Mouse (Mus musculus) left cerebral cortex, postnatal 10 days (tissue): Measurements from ENCODE around the gene Hcn4. TPM values are rescaled to one million over a fixed set of nuclear protein-coding genes. Genes with fewer than 3 reads are reported as not detected.

Experiments
- DNase-seq, 2 experiments: peaks; one replicate each; pipeline ENCODE4 v3.0.0; 2021 to 2022; ENCODE audit warnings: low spot score in 2 of 2, mixed read lengths in 1 of 2; ENCODE audit errors: extremely low spot score in 1 of 2
- intact Hi-C: fragments of 180-260 bp; cut with DNase I; formaldehyde crosslinking; loops from one replicate; pipeline ENCODE4 v1.15.1; 2025
- total RNA-seq, 2 experiments: library from RNA; stranded (reverse); gene quantifications; 2 replicates each; pipeline ENCODE4 v1.2.3; 2021

The Hcn4 gene
- total RNA-seq, 2 experiments from 2014 or later: 16.2 to 18.2 TPM

- intact Hi-C loops: no loop called here
Observed at GRCm38 (mm10) chr9:58841655-58842054, 18.4 kb downstream of the Hcn4 start.

GRCm38 (mm10) chr9:58844597-58844996, 21.4 kb downstream of the Hcn4 start:
- intact Hi-C loops: no loop called here

More at GRCm38 (mm10) chr9:58841655-58842054, 18.4 kb downstream of the Hcn4 start:
- peak; percentile 22 to 57 for DNase-seq

GRCm38 (mm10) chr9:58847008-58847407, 23.8 kb downstream of the Hcn4 start:
- DNase-seq: no peak
- intact Hi-C loops: no loop called here

More at GRCm38 (mm10) chr9:58844597-58844996, 21.4 kb downstream of the Hcn4 start:
- no peak for DNase-seq

- intact Hi-C loops: no loop called here
- DNase-seq: no peak
Observed at GRCm38 (mm10) chr9:58847676-58848075, 24.5 kb downstream of the Hcn4 start.

- no peak for DNase-seq
- intact Hi-C loops: no loop called here
Observed at GRCm38 (mm10) chr9:58849576-58850315, 26.5 kb downstream of the Hcn4 start.

GRCm38 (mm10) chr9:58854931-58855330, 31.7 kb downstream of the Hcn4 start:
- no peak for DNase-seq
- intact Hi-C loops: no loop called here

GRCm38 (mm10) chr9:58859080-58859635, 35.9 kb downstream of the Hcn4 start:
- DNase-seq: no peak
- intact Hi-C loops: no loop called here

- intact Hi-C loops: no loop called here
- DNase-seq: peak; percentile 32 to 65
Observed at GRCm38 (mm10) chr9:58863826-58864225, 40.6 kb downstream of the Hcn4 start.

- intact Hi-C loops: loop anchor here (5.0 kb wide), 2 partner anchors 159 to 329 kb away; no protein-coding TSS in a partner anchor
- DNase-seq: no peak
Observed at GRCm38 (mm10) chr9:58871141-58871540, 47.9 kb downstream of the Hcn4 start.

GRCm38 (mm10) chr9:58873541-58874324, 50.5 kb downstream of the Hcn4 start:
- intact Hi-C loops: loop anchor here (5.0 kb wide), 2 partner anchors 161 to 331 kb away; no protein-coding TSS in a partner anchor

GRCm38 (mm10) chr9:58874354-58874753, 51.1 kb downstream of the Hcn4 start:
- intact Hi-C loops: loop anchor here (5.0 kb wide), 2 partner anchors 162 to 332 kb away; no protein-coding TSS in a partner anchor
- no peak for DNase-seq

More at GRCm38 (mm10) chr9:58873541-58874324, 50.5 kb downstream of the Hcn4 start:
- peak; percentile 67 to 74 for DNase-seq

- intact Hi-C loops: no loop called here
- DNase-seq: no peak
Observed at GRCm38 (mm10) chr9:58875439-58875838, 52.2 kb downstream of the Hcn4 start.

GRCm38 (mm10) chr9:58876946-58877625, 53.9 kb downstream of the Hcn4 start:
- intact Hi-C loops: no loop called here

GRCm38 (mm10) chr9:58879836-58880235, 56.6 kb downstream of the Hcn4 start:
- no peak for DNase-seq
- intact Hi-C loops: no loop called here

More at GRCm38 (mm10) chr9:58876946-58877625, 53.9 kb downstream of the Hcn4 start:
- no peak for DNase-seq

GRCm38 (mm10) chr9:58882686-58883085, 59.5 kb downstream of the Hcn4 start:
- DNase-seq: no peak
- intact Hi-C loops: no loop called here

- DNase-seq: no peak
- intact Hi-C loops: no loop called here
Observed at GRCm38 (mm10) chr9:58889782-58890448, 66.7 kb downstream of the Hcn4 start.

GRCm38 (mm10) chr9:58890893-58891292, 67.7 kb downstream of the Hcn4 start:
- DNase-seq: no peak
- intact Hi-C loops: no loop called here
